Mouse (Mus musculus) urinary bladder, postnatal 25 days (tissue): ENCODE measurements at regions not wholly inside any gene's neighbourhood (a gene's known extent, or its start where the extent isn't known, plus 50 kb on each side); places are given as distances from the start of the nearest gene placed in this dataset.

Experiments used
- DNase-seq: peaks from one replicate; pipeline ENCODE4 v3.0.0; 2022; ENCODE audit warnings: low spot score

DNA sequence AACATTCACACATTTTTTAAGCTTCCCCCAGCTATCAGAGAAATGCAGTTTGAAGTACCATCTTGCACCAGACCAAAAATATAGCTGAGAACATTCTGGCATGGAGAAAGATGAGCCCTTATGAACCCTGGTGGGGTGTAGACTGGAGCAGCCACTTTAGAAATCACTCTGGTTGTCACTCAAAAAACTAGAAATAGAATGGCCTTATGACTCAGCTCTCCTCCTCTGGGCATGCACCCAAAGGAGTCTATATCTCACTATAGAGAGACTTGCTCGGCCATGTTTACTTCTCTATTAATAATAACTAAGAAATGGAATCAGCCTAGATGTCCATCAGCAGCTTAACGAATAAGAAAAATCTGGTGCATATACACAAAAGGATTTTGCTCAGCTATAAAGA, 436.5 kb upstream of the Rgma start:
- DNase-seq = no peak

DNA sequence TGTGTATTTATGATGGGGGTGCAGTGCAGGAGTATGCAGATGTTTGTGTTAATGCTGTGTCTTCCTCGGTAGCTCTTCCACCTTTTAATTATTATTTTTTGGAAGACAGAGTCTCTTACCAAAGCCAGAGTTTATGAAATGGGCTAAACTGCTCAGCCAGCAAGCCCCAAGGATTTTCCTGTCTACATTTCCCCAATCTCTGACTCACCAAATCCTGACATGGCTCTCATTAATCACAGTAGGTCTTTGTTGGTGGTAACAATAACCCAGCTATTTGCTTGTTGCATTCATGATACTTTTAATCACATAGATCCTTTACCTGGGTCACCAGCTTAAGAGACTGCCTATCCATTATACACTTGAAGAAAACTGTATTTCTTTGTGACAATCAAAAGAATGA, 427.8 kb upstream of the Rgma start:
- no peak for DNase-seq

DNA sequence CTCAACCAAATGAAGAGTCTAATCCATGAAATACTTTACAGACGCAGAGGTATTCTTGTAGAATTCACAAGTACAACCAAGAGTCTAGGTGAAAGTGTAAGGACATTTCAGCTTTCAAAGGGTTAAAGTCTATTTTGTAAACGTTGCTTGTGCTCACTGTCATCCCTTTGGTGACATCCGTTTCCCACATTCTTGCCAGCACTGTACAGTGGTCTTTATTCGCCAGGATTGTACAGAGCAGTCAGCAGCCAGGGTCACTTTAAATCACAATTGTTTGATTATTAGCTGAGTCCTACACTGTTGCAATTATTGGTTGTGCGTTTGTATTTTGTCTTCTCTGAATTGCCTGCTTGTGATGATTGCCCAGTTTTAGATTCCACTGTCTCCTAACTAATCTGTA, 427.3 kb upstream of the Rgma start:
- no peak for DNase-seq

GRCm38 (mm10) chr7:72948666-72949065, 426.6 kb upstream of the Rgma start:
- no peak for DNase-seq

- no peak for DNase-seq
Observed at GRCm38 (mm10) chr7:72949886-72950285, 425.4 kb upstream of the Rgma start.

- DNase-seq = no peak
Observed at GRCm38 (mm10) chr7:72957674-72958073, 417.6 kb upstream of the Rgma start.

DNA sequence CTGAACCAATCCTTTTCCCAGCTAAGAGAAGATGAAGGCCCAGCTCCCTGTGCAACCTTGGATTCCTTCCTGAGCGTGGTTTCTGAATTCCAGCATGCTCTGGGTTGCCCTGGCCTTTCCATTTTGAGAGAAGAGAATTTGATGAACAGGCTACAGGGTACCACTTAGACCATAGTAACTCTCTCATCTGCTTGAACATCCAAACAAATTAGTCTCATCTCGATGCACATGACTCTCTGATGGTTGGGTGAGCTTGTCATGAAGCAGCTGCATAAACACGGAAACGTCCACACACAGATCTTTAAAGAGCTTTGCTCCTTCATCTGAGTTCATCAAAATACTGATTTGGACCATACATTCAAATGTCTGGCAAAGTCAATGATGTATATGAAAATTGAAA, 414.0 kb upstream of the Rgma start:
- DNase-seq = no peak

- DNase-seq = no peak
Observed at GRCm38 (mm10) chr7:72962815-72963214, 412.5 kb upstream of the Rgma start.

- no peak for DNase-seq
Observed at GRCm38 (mm10) chr7:72963908-72964307, 411.4 kb upstream of the Rgma start.

- no peak for DNase-seq
Observed at GRCm38 (mm10) chr7:72968193-72968592, 407.1 kb upstream of the Rgma start.

GRCm38 (mm10) chr7:72971506-72972267, 403.6 kb upstream of the Rgma start:
- DNase-seq = no peak

DNA sequence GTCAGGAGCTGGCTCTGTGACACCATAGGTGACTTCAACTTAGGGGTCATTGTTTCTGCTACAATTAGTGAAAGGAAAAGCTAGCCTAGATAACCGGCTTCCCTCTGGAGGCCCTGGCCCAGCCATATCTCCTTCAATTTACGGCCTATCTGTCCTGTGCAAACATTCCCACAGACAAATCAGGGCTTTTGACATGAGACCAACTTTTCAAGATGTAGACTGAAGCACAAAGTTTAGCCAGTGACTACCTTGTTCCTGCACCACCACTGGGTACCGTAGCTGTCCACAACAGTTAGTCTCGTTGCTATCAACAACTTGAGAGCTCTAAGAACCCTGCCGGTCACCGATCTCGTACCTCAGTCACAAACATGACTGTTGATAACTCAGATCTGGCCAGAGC, 402.9 kb upstream of the Rgma start:
- no peak for DNase-seq

- no peak for DNase-seq
Observed at GRCm38 (mm10) chr7:72973771-72974170, 401.5 kb upstream of the Rgma start.

GRCm38 (mm10) chr7:72974384-72974783, 400.9 kb upstream of the Rgma start:
- DNase-seq = no peak

DNA sequence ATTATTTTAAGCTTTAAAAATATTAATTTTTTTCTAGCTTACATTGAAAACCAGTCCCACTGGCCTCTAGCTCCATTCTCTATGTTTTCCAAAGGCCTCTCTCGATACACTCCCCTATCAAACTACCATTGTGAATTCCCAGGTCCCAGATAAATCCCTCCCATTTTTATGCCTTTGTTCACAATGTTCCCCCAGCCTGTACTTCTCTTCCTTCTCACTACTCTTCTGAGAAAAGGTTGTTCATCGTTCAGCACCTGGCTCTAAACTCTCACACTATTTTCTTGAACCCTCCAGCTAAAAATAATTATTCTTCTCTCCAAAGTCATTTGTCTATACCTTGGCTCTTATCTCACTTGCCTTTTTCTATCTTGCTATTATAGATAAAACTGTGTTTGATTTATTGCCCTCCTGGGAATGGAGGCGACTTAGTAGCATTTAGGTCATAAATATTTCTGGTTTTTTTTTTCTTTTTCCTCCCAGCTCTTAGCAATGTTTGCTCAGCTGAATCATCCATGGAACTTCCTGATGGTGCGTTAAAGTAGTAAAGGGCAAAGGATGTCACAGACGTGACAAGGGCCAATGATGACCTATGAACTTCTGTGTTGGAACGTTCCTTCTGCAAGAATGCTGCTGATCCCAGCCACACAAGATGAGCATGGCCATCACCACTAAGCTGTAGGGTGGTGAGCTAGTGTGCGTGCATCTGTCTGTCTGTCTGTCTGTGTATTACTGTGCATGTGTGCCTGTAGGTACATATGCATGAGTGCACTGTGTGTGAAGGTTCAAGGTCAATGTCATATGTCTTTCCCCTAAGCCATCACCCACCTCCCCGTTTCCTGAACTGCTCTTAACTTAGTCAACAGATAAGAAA, 384.5 kb upstream of the Rgma start:
- no peak for DNase-seq

- no peak for DNase-seq
Observed at GRCm38 (mm10) chr7:72998374-72998773, 376.9 kb upstream of the Rgma start.

- no peak for DNase-seq
Observed at GRCm38 (mm10) chr7:73019151-73019550, 356.2 kb upstream of the Rgma start.

DNA sequence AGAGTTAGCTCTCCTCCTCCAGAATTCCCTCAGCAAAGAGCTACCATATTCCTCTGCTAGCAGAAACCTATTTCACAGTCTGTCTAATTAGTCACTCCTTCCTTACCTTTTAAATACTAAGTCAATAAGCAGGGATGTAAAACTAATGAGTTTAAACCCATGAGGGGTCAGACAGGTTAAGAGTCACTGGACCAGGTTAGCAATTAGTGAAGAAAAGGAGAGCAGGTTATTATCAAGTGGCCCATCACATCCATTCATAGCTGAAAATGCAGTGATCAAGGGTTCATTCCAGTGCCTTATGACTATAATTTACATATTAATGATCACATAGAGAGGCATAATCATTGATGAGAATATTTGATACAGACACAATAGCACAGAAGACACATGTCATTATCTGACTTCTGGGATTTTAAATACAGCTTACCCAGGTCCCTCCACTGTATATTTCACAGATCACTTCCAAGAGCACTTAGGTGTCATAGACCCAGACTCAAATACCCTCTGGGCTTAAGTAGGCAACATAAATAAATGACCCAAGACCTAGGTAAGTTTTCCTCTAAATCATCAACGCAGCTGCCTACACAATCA, 355.4 kb upstream of the Rgma start:
- no peak for DNase-seq

DNA sequence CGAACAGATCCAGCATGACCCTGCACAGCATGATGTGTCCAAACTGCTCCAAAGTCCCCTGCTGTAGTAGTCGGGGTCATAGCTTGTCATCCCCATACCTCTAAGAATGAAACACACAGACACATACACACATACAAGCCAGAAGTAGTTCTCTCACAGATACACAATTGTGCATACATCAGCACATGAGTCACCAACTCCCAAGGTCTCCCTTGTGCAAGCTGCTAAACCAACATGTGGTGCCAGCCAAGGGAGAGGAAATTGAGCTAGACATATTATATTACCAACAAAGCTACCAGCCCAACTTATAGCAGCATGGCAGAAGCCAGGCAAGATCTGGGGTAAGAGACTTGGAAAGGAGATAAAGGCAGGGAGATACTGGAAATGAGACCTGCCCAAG, 353.5 kb upstream of the Rgma start:
- no peak for DNase-seq

GRCm38 (mm10) chr7:73025640-73026039, 349.7 kb upstream of the Rgma start:
- no peak for DNase-seq

GRCm38 (mm10) chr7:73028952-73029351, 346.4 kb upstream of the Rgma start:
- no peak for DNase-seq

DNA sequence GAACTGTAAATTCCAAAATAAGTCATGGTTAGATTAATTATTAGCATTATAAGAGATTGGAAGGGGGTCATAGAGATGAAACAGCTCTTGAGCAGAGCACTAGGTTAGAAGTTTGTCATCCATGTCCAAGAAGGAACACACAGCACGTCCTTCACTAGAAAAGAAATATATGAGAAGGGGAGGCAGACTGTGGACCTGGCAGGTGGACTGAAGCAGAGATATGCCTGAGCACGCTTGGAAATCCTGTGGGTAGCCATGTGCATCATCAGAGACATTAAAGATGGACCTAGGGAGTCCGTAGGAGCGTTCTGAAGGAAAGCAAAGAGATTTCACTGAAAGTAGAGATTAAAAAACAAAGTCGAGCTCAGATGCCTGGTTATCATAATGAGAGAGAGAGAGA, 343.9 kb upstream of the Rgma start:
- DNase-seq = no peak
